Mouse (Mus musculus) hindbrain, embryonic 13.5 days (tissue): ENCODE data around the gene Ttll7. TPM values are rescaled to one million over a fixed set of nuclear protein-coding genes. Genes with fewer than 3 reads are reported as not detected.

Source experiments
- ATAC-seq: fragments of 200-750 bp; cut with Nextera tagmentation; 2 replicates; pipeline ENCODE4 v1.8.0; 2017; ENCODE audit warnings: moderate TSS enrichment; ENCODE audit not compliant: low FRiP score
- H3K27ac ChIP-seq: fragments of 300-500 bp; sonication (generic); 2 replicates; pipeline ENCODE4 v1.5.1; 2015; ENCODE audit warnings: inconsistent platforms, mild to moderate bottlenecking, moderate library complexity
- H3K27me3 ChIP-seq: fragments of 300-500 bp; sonication (generic); 2 replicates; pipeline ENCODE4 v1.6.1; 2015; ENCODE audit warnings: mild to moderate bottlenecking, inconsistent platforms
- H3K36me3 ChIP-seq: fragments of 300-500 bp; sonication (generic); 2 replicates; pipeline ENCODE4 v1.6.1; 2015; ENCODE audit warnings: mild to moderate bottlenecking, inconsistent platforms
- H3K4me1 ChIP-seq: fragments of 300-500 bp; sonication (generic); replicated peaks from 2 replicates; pipeline ENCODE4 v1.6.1; 2015; ENCODE audit warnings: inconsistent platforms
- H3K4me2 ChIP-seq: fragments of 300-500 bp; sonication (generic); 2 replicates; pipeline ENCODE4 v1.6.1; 2015; ENCODE audit warnings: inconsistent platforms, mild to moderate bottlenecking, moderate library complexity
- H3K4me3 ChIP-seq: fragments of 300-500 bp; sonication (generic); 2 replicates; pipeline ENCODE4 v1.5.1; 2015; ENCODE audit warnings: mild to moderate bottlenecking, inconsistent platforms
- H3K9ac ChIP-seq: fragments of 300-500 bp; sonication (generic); 2 replicates; pipeline ENCODE4 v1.6.1; 2015; ENCODE audit warnings: mild to moderate bottlenecking, inconsistent platforms
- H3K9me3 ChIP-seq: fragments of 300-500 bp; sonication (generic); 2 replicates; pipeline ENCODE4 v1.6.1; 2016; ENCODE audit warnings: inconsistent platforms
- WGBS: fragments of 180-500 bp; shearing (Covaris S2); methylation state at CpG from one replicate; pipeline ENCODE4 v1.1.7; 2015; 5-methylcytosine and 5-hydroxymethylcytosine counted together
- polyA plus RNA-seq: library from polyadenylated mRNA; unstranded; fragments of >200 nt; fragmentation: Nextera tagmentation; extraction: Ambion mirVana; gene quantifications from 2 replicates; pipeline ENCODE4 v1.2.1, GENCODE M21; 2015

The Ttll7 gene
- polyA plus RNA-seq, 1 experiment from 2014 or later, result 9.5 TPM

DNA sequence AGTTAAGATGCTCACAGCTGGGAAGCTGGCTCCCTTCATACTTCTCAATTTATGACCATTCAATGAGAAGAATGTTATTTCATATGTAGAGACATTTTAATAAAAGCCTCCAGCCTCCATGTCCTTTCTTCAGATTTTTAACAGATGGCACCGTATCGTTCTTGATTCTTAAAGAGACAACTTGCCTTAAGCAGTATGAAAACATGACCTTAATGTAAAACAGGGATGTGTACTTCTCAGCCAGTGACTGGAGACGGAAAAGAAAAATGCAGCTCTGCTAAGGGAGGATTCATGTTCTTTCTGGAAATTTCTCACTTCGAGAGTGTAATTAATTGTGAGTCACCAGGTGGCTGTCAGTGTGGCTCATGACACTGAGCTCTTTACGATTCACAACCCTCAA lies 167.3 kb downstream of the Ttll7 start:
- Histone ChIP-seq H3K9me3 (no peaks in the 10 kb centered on the region), H3K9ac (no peak overlapping the region), H3K27me3 (no peaks in the 10 kb centered on the region), H3K27ac (no peak overlapping the region), H3K4me2 (no peak overlapping the region), H3K36me3 (no peaks in the 10 kb centered on the region), H3K4me3 (no peak overlapping the region), H3K4me1 (no peaks in the 10 kb centered on the region)
- 74% methylated on average over 5 of the region's 5 CpGs for WGBS
- no peak for ATAC-seq

DNA sequence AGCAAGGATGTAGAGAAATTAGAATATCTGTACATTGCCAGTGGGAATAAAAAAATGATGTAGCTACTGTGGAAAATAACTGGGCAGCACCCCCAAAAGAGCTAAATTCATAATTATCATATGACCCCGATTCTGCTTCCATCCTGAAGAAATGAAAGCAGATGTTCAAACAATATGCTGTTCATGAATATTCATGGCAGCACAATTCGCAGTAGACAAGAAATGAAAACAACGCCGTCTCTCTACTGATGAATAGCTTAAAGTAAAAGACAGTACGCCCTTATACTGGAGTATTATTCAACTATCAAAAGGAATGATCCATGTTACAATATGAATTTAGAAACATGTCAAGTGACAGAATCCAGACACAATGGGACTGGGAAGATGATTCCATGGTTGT lies 174.1 kb downstream of the Ttll7 start:
- 51% methylated on average over 5 of the region's 5 CpGs for WGBS
- no peak for ATAC-seq
- no peaks in the 10 kb centered on the region for H3K27me3 ChIP-seq
- no peak overlapping the region for H3K4me3 ChIP-seq
- H3K36me3 ChIP-seq, result no peaks in the 10 kb centered on the region
- H3K27ac ChIP-seq, result no peak overlapping the region
- H3K9me3 ChIP-seq, result no peaks in the 10 kb centered on the region
- no peak overlapping the region for H3K9ac ChIP-seq
- H3K4me1 ChIP-seq, result 0 out of 2 replicates have a peak, but pooled peaks cover 2% of the 10 kb centered on the region
- no peak overlapping the region for H3K4me2 ChIP-seq

DNA sequence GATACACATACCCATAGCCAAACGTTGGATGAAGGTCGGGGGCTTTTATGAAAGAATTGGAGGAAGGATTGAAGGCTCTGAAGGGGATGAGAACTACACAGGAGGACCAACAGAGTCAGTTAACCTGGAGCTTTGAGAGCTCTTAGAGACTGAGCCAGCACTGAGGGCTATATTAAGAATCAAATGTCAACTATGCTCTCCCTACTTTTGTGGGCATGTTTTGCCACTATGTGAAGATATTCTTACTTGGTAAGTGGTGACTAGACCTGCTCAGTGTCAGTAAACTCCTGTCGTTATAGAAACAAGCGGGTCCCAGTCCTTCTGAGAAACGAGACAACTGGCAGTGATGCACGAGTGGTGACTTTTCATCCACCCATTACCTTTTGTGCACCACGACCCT lies 176.2 kb downstream of the Ttll7 start:
- no peak overlapping the region for H3K4me2 ChIP-seq
- no peak for ATAC-seq
- no peak overlapping the region for H3K9ac ChIP-seq
- no peak overlapping the region for H3K4me3 ChIP-seq
- H3K27ac ChIP-seq, result no peak overlapping the region
- no peaks in the 10 kb centered on the region for H3K27me3 ChIP-seq
- no peaks in the 10 kb centered on the region for H3K9me3 ChIP-seq
- 0 out of 2 replicates have a peak, but pooled peaks cover 2% of the 10 kb centered on the region for H3K4me1 ChIP-seq
- H3K36me3 ChIP-seq, result no peaks in the 10 kb centered on the region
- 95% methylated on average over 7 of the region's 7 CpGs for WGBS

DNA sequence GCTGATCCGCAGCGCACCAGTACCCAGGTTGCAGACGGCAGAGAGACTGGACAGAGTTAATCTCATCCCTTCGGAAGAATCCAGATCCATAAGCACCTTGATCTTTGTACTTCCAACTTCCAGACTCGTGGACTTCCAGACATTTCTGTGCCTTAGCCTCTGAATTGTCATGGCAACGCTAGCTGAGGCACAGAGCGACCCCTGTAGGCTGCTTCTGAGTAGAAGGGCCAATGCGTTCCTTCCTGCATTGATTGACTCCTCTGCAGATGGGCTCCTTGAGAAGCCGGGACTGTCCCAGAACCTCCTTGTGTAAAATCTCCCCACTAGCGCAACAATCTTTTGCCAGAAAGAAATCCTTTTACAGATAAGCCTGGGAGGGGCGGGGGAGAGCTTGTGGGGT lies 177.6 kb downstream of the Ttll7 start:
- WGBS, result 82% methylated on average over 11 of the region's 11 CpGs
- H3K4me1 ChIP-seq, result 0 out of 2 replicates have a peak, but pooled peaks cover 2% of the 10 kb centered on the region
- H3K4me3 ChIP-seq, result no peak overlapping the region
- H3K27ac ChIP-seq, result no peak overlapping the region
- no peaks in the 10 kb centered on the region for H3K27me3 ChIP-seq
- H3K9ac ChIP-seq, result no peak overlapping the region
- H3K36me3 ChIP-seq, result no peaks in the 10 kb centered on the region
- H3K9me3 ChIP-seq, result no peaks in the 10 kb centered on the region
- no peak for ATAC-seq
- H3K4me2 ChIP-seq, result no peak overlapping the region

DNA sequence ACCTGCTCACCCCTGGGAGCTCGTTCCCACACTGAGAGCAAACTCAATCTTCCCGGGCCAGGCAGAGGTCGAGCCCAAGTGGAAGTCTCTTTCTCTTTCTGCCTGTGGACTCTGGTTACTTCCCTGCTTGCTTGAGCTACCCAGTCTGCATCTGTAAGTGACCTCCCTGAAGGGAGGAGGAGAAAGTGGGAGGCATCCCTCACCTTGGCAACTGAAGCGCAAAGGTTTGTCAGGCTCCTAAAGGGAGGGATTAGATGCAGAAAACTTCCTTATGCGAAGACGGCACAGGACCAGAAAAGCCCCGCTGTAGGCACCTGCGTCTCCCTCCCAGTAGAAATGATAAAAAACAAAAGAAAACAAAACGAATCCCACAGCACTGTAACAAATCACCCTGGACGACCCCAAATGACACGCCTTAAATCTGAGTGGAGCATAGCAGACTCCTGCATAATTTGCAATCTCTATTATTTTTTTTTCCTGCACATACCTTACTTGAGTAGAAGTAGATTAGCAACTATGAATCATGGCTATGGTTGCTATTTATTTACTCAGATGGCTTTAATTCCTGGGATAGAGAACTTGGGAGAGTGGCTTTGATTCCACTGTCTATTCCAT lies 178.2 kb downstream of the Ttll7 start:
- H3K27ac ChIP-seq, result no peak overlapping the region
- H3K4me3 ChIP-seq, result no peak overlapping the region
- 50% methylated on average over 11 of the region's 11 CpGs for WGBS
- 0 out of 2 replicates have a peak, but pooled peaks cover 2% of the 10 kb centered on the region for H3K4me1 ChIP-seq
- H3K9ac ChIP-seq, result no peak overlapping the region
- H3K36me3 ChIP-seq, result no peaks in the 10 kb centered on the region
- no peaks in the 10 kb centered on the region for H3K27me3 ChIP-seq
- no peak overlapping the region for H3K4me2 ChIP-seq
- no peak for ATAC-seq
- no peaks in the 10 kb centered on the region for H3K9me3 ChIP-seq

Other genes starting within 250 kb of the Ttll7 start
- gene Dnase2b, start 236.8 kb upstream of the Ttll7 start, polyA plus RNA-seq, result not detected in 2 replicates
- not detected in 2 replicates for gene 4930503B20Rik, start 201.1 kb upstream of the Ttll7 start, polyA plus RNA-seq
- gene Samd13, start 166.8 kb upstream of the Ttll7 start, polyA plus RNA-seq, result 0.23 and 0.44 TPM in 2 replicates
- gene Prkacb, start 39.4 kb upstream of the Ttll7 start, polyA plus RNA-seq, result 133 and 140 TPM in 2 replicates